Mouse (Mus musculus) heart, embryonic 14.5 days (tissue): Measurements from ENCODE around the gene Mphosph9. TPM values are rescaled to one million over a fixed set of nuclear protein-coding genes. Genes with fewer than 3 reads are reported as not detected.

Source experiments
- ATAC-seq: fragments of 200-750 bp; cut with Nextera tagmentation; 2 replicates; pipeline ENCODE4 v1.8.0; 2017; ENCODE audit warnings: low read depth, moderate TSS enrichment; ENCODE audit not compliant: insufficient number of reproducible peaks, insufficient read depth, low FRiP score
- H3K27ac ChIP-seq, 2 experiments: fragments of 200-500 bp in 1 of 2; fragments of 300-500 bp in 1 of 2; sonication (generic) in 1 of 2; replicated peaks in 1 of 2; 2 replicates each; pipeline ENCODE4 v1.5.1; 2012 to 2014; ENCODE audit warnings: low read depth in 2 of 2, low read length in 2 of 2, control low read depth in 1 of 2, mild to moderate bottlenecking in 1 of 2, mixed read lengths in 1 of 2; ENCODE audit not compliant: control insufficient read depth in 1 of 2, insufficient read depth in 1 of 2
- H3K27me3 ChIP-seq: fragments of 300-500 bp; sonication (generic); 2 replicates; pipeline ENCODE4 v1.6.1; 2014; ENCODE audit warnings: mild to moderate bottlenecking, low read length, control low read depth; ENCODE audit not compliant: control insufficient read depth, insufficient read depth
- H3K36me3 ChIP-seq: fragments of 300-500 bp; sonication (generic); 2 replicates; pipeline ENCODE4 v1.6.1; 2014; ENCODE audit warnings: mild to moderate bottlenecking, control low read depth, low read length, mixed read lengths; ENCODE audit not compliant: control insufficient read depth, insufficient read depth
- H3K4me1 ChIP-seq, 2 experiments: fragments of 200-500 bp in 1 of 2; fragments of 300-500 bp in 1 of 2; sonication (generic) in 1 of 2; 2 replicates each; pipeline ENCODE4 v1.6.1; 2012 to 2014; ENCODE audit warnings: low read length in 2 of 2, control low read depth in 1 of 2, mixed read lengths in 1 of 2; ENCODE audit not compliant: control insufficient read depth in 2 of 2, insufficient read depth in 2 of 2
- H3K4me2 ChIP-seq: fragments of 300-500 bp; sonication (generic); 2 replicates; pipeline ENCODE4 v1.6.1; 2014; ENCODE audit warnings: mild to moderate bottlenecking, low read length
- H3K4me3 ChIP-seq, 2 experiments: fragments of 200-500 bp in 1 of 2; fragments of 300-500 bp in 1 of 2; sonication (generic) in 1 of 2; 2 replicates each; pipeline ENCODE4 v1.5.1; 2012 to 2014; ENCODE audit warnings: low read length in 2 of 2, mild to moderate bottlenecking in 2 of 2, control low read depth in 1 of 2, low read depth in 1 of 2, moderate library complexity in 1 of 2; ENCODE audit not compliant: control insufficient read depth in 1 of 2, insufficient read depth in 1 of 2
- H3K9ac ChIP-seq: fragments of 300-500 bp; sonication (generic); 2 replicates; pipeline ENCODE4 v1.6.1; 2014; ENCODE audit warnings: mild to moderate bottlenecking, low read length
- H3K9me3 ChIP-seq: fragments of 300-500 bp; sonication (generic); 2 replicates; pipeline ENCODE4 v1.6.1; 2016; ENCODE audit warnings: low read length, control low read depth; ENCODE audit not compliant: control insufficient read depth
- WGBS: fragments of 180-500 bp; shearing (Covaris S2); extraction: QIAGEN DNeasy Blood & Tissue Kit; methylation state at CpG from one replicate; pipeline ENCODE4 v1.1.7; 2014; 5-methylcytosine and 5-hydroxymethylcytosine counted together
- polyA plus RNA-seq: library from polyadenylated mRNA; unstranded; fragments of >200 nt; fragmentation: Nextera tagmentation; extraction: Ambion mirVana; gene quantifications from 2 replicates; pipeline ENCODE4 v1.2.1, GENCODE M21; 2014

Gene Mphosph9
- 11.7 and 14.4 TPM in 2 replicates for polyA plus RNA-seq

GRCm38 (mm10) chr5:124327510-124328364 lies at the start of gene Mphosph9, which contains the start of gene 2810006K23Rik:
Gene Mphosph9, minus strand, starts transcription at chr5:124327972.
Gene 2810006K23Rik, plus strand, starts transcription at chr5:124328089.
- peaks cover 17% of the 10 kb centered on the region for H3K36me3 ChIP-seq
- H3K4me1 ChIP-seq = peaks cover 7 to 14% of the 10 kb centered on the region in 2 experiments
- no peaks in the 10 kb centered on the region for H3K9me3 ChIP-seq
- peak within 1 kb of the TSS; percentile 87 for H3K9ac ChIP-seq
- peak within 1 kb of the TSS; percentile 76 to 88 for H3K4me3 ChIP-seq
- no peaks in the 10 kb centered on the region for H3K27me3 ChIP-seq
- peak within 1 kb of the TSS; percentile 91 for H3K4me2 ChIP-seq
- peak; percentile 99 for ATAC-seq
- peak within 1 kb of the TSS; percentile 92 to 95 for H3K27ac ChIP-seq
- under 1% methylated on average over 72 of the region's 72 CpGs for WGBS

GRCm38 (mm10) chr5:124377149-124377548 lies 49.4 kb upstream of the Mphosph9 start:
- ATAC-seq = no peak
- WGBS = 85% methylated on average over 4 of the region's 4 CpGs
- peaks cover 91% of the 10 kb centered on the region for H3K36me3 ChIP-seq

GRCm38 (mm10) chr5:124376401-124376800 lies 48.6 kb upstream of the Mphosph9 start:
- no peak overlapping the region for H3K27ac ChIP-seq
- H3K4me2 ChIP-seq = no peak overlapping the region
- no peak for ATAC-seq
- no peak overlapping the region for H3K4me3 ChIP-seq
- H3K9me3 ChIP-seq = no peaks in the 10 kb centered on the region
- 90% methylated on average over 1 of the region's 1 CpGs for WGBS
- H3K9ac ChIP-seq = no peak overlapping the region
- H3K27me3 ChIP-seq = no peaks in the 10 kb centered on the region
- no peaks in the 10 kb centered on the region for H3K4me1 ChIP-seq
- H3K36me3 ChIP-seq = peaks cover 91% of the 10 kb centered on the region

More at GRCm38 (mm10) chr5:124377149-124377548, 49.4 kb upstream of the Mphosph9 start:
- H3K27ac ChIP-seq = no peak overlapping the region
- H3K4me2 ChIP-seq = no peak overlapping the region
- no peak overlapping the region for H3K9ac ChIP-seq
- H3K4me1 ChIP-seq = no peaks in the 10 kb centered on the region
- H3K9me3 ChIP-seq = no peaks in the 10 kb centered on the region
- H3K27me3 ChIP-seq = no peaks in the 10 kb centered on the region
- no peak overlapping the region for H3K4me3 ChIP-seq

GRCm38 (mm10) chr5:124374298-124374697 lies 46.5 kb upstream of the Mphosph9 start:
- no peak for ATAC-seq
- Histone ChIP-seq H3K36me3 (peaks cover 91% of the 10 kb centered on the region), H3K27ac (no peak overlapping the region), H3K4me2 (no peak overlapping the region), H3K4me1 (no peaks in the 10 kb centered on the region), H3K9me3 (no peaks in the 10 kb centered on the region), H3K27me3 (no peaks in the 10 kb centered on the region), H3K9ac (no peak overlapping the region), H3K4me3 (no peak overlapping the region)
- 96% methylated on average over 7 of the region's 7 CpGs for WGBS

- no peaks in the 10 kb centered on the region for H3K9me3 ChIP-seq
- no peaks in the 10 kb centered on the region for H3K4me1 ChIP-seq
- WGBS = 66% methylated on average over 3 of the region's 3 CpGs
- H3K4me3 ChIP-seq = no peak overlapping the region
- no peak for ATAC-seq
- H3K9ac ChIP-seq = no peak overlapping the region
- no peak overlapping the region for H3K4me2 ChIP-seq
- no peaks in the 10 kb centered on the region for H3K27me3 ChIP-seq
- H3K27ac ChIP-seq = no peak overlapping the region
- peaks cover 38% of the 10 kb centered on the region for H3K36me3 ChIP-seq
These were observed 38.9 kb upstream of the Mphosph9 start for GRCm38 (mm10) chr5:124366721-124367120.

DNA sequence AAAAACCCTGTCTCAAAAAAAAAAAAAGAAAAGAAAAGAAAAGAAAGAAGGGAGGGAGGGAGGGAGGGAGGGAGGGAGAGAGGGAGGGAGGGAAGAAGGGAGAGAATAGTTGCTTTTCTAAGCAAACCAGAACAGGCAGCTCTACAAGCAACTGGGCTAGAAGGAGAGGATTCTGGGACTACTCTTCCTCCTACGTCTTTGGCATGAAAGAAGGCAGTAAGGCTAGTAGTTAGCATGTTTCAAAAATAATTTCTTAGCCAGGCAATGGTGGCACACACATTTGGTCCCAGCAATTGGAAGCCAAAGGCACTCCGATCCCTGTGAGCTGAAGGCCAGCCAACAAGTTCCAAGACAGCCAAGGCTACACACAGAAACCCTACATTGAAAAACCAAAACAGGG lies 38.0 kb upstream of the Mphosph9 start:
- H3K4me1 ChIP-seq = no peaks in the 10 kb centered on the region
- no peak overlapping the region for H3K9ac ChIP-seq
- no peak overlapping the region for H3K4me3 ChIP-seq
- H3K27ac ChIP-seq = no peak overlapping the region
- no peak for ATAC-seq
- peaks cover 29% of the 10 kb centered on the region for H3K36me3 ChIP-seq
- H3K27me3 ChIP-seq = no peaks in the 10 kb centered on the region
- WGBS = 100% methylated on average over 2 of the region's 2 CpGs
- H3K9me3 ChIP-seq = no peaks in the 10 kb centered on the region
- no peak overlapping the region for H3K4me2 ChIP-seq

DNA sequence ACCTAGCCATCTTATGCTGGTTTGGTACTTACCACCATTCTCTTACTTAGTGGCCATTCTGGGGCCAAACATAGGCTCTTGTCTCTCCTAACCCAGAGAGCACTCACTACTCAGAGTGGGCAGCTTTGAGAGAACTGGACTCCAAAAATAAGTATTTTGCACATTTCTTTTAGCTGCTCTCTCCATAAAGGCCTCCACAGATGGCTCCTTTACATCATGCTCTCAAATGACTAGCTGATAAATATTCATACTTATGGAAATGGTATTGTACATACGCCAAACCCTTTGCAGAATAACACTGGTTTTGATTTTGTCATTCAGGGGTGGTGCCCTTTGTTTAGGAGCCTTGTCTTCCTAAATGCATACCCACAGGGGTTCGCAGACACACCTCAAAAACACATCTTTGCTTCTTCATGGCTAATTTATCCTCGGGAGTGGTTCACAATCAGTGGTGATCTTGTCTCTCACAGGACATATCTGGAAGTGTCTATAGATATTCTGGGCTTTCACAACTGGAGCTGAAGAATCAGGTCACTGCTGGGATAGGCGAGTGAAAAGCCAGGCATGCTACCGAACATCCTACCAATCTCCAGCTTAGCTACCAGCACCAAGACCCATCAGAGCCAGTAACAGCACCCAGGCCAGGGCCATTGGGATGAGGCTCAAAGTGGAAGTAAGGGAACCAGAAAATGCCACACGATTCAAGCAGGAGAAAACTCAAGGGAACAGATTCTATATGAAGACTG lies 36.6 kb upstream of the Mphosph9 start:
- Histone ChIP-seq H3K9me3 (no peaks in the 10 kb centered on the region), H3K27ac (no peak overlapping the region), H3K27me3 (no peaks in the 10 kb centered on the region), H3K36me3 (peaks cover 14% of the 10 kb centered on the region), H3K4me2 (no peak overlapping the region), H3K4me3 (no peak overlapping the region), H3K9ac (no peak overlapping the region), H3K4me1 (no peaks in the 10 kb centered on the region)
- no peak for ATAC-seq
- WGBS = 87% methylated on average over 6 of the region's 6 CpGs
